Mouse (Mus musculus) left cerebral cortex, postnatal 10 days (tissue): Measurements from ENCODE around the gene Olfr1219. TPM values are rescaled to one million over a fixed set of nuclear protein-coding genes. Genes with fewer than 3 reads are reported as not detected.

Experiments used
- DNase-seq, 2 experiments: peaks; one replicate each; pipeline ENCODE4 v3.0.0; 2021 to 2022; ENCODE audit warnings: low spot score in 2 of 2, mixed read lengths in 1 of 2; ENCODE audit errors: extremely low spot score in 1 of 2
- intact Hi-C: fragments of 180-260 bp; cut with DNase I; formaldehyde crosslinking; loops from one replicate; pipeline ENCODE4 v1.15.1; 2025
- total RNA-seq, 2 experiments: library from RNA; stranded (reverse); gene quantifications; 2 replicates each; pipeline ENCODE4 v1.2.3; 2021

The Olfr1219 gene
- total RNA-seq, result not detected

- intact Hi-C loops, result no loop called here
- no peak for DNase-seq
These were observed at the start of gene Olfr1219 for GRCm38 (mm10) chr2:89083413-89083812. Gene Olfr1219, minus strand, starts transcription at chr2:89083513.

GRCm38 (mm10) chr2:89132954-89133353 is 49.6 kb upstream of the Olfr1219 start, which contains the start of gene Olfr1222:
Gene Olfr1222, minus strand, starts transcription at chr2:89133054.
- intact Hi-C loops, result no loop called here
- DNase-seq, result no peak

- DNase-seq, result no peak
- intact Hi-C loops, result no loop called here
These were observed 33.9 kb upstream of the Olfr1219 start, which contains the start of gene Olfr1221 for GRCm38 (mm10) chr2:89117183-89117582. Gene Olfr1221, minus strand, starts transcription at chr2:89117283.

- intact Hi-C loops, result no loop called here
- DNase-seq, result no peak
These were observed 23.4 kb upstream of the Olfr1219 start, which contains the start of gene Olfr1220 for GRCm38 (mm10) chr2:89106735-89107134. Gene Olfr1220, minus strand, starts transcription at chr2:89106835.

- intact Hi-C loops, result no loop called here
- no peak for DNase-seq
These were observed 22.3 kb upstream of the Olfr1219 start for GRCm38 (mm10) chr2:89105651-89106050.

- DNase-seq, result no peak
- intact Hi-C loops, result no loop called here
These were observed 10.5 kb upstream of the Olfr1219 start for GRCm38 (mm10) chr2:89093848-89094247.

- intact Hi-C loops, result no loop called here
These were observed 1.8 kb downstream of the Olfr1219 start for GRCm38 (mm10) chr2:89081487-89081886.

GRCm38 (mm10) chr2:89061087-89061486 is 22.2 kb downstream of the Olfr1219 start, which contains the start of gene Olfr1218:
Gene Olfr1218, minus strand, starts transcription at chr2:89061187.
- no peak for DNase-seq
- intact Hi-C loops, result no loop called here

More at GRCm38 (mm10) chr2:89081487-89081886, 1.8 kb downstream of the Olfr1219 start:
- DNase-seq, result no peak

GRCm38 (mm10) chr2:89031965-89032364 is 51.3 kb downstream of the Olfr1219 start, which contains the start of gene Olfr1217:
Gene Olfr1217, minus strand, starts transcription at chr2:89032065.
- intact Hi-C loops, result no loop called here

More at GRCm38 (mm10) chr2:89031965-89032364, 51.3 kb downstream of the Olfr1219 start, which contains the start of gene Olfr1217:
- no peak for DNase-seq

Other genes with a start within 250 kb of the Olfr1219 start
- gene Olfr1204, start 234.2 kb downstream of the Olfr1219 start, total RNA-seq, result not detected
- gene Olfr1206, start 220.3 kb downstream of the Olfr1219 start, total RNA-seq, result not detected
- not detected for gene Olfr1208, start 181.2 kb downstream of the Olfr1219 start, total RNA-seq
- gene Olfr1209, start 168.4 kb downstream of the Olfr1219 start, total RNA-seq, result not detected
- gene Olfr1211, start 145.4 kb downstream of the Olfr1219 start, total RNA-seq, result not detected
- not detected for gene Olfr1212, start 129.5 kb downstream of the Olfr1219 start, total RNA-seq
- gene Gm13762, start 103.2 kb downstream of the Olfr1219 start, total RNA-seq, result not detected
- gene Olfr1214, start 90.9 kb downstream of the Olfr1219 start, total RNA-seq, result not detected
- not detected for gene Olfr1215, start 76.5 kb downstream of the Olfr1219 start, total RNA-seq
- gene Olfr1216, start 65.2 kb downstream of the Olfr1219 start, total RNA-seq, result not detected
- not detected for gene Olfr1217, start 51.4 kb downstream of the Olfr1219 start, total RNA-seq
- not detected for gene Olfr1218, start 22.3 kb downstream of the Olfr1219 start, total RNA-seq
- not detected for gene Olfr1220, start 23.3 kb upstream of the Olfr1219 start, total RNA-seq
- not detected for gene Olfr1221, start 33.8 kb upstream of the Olfr1219 start, total RNA-seq
- not detected for gene Olfr1222, start 49.5 kb upstream of the Olfr1219 start, total RNA-seq
- not detected for gene Olfr1223, start 68.0 kb upstream of the Olfr1219 start, total RNA-seq
- not detected for gene Olfr1224-ps1, start 80.6 kb upstream of the Olfr1219 start, total RNA-seq
- not detected for gene Olfr1225, start 91.2 kb upstream of the Olfr1219 start, total RNA-seq
- not detected for gene Olfr1226, start 116.5 kb upstream of the Olfr1219 start, total RNA-seq
- not detected for gene Olfr1228, start 170.5 kb upstream of the Olfr1219 start, total RNA-seq
- gene Olfr1229, start 204.5 kb upstream of the Olfr1219 start, total RNA-seq, result not detected
- not detected for gene Olfr1230, start 213.8 kb upstream of the Olfr1219 start, total RNA-seq
- not detected for gene Olfr1231, start 223.6 kb upstream of the Olfr1219 start, total RNA-seq
- not detected for gene Olfr1232, start 246.2 kb upstream of the Olfr1219 start, total RNA-seq